Mouse (Mus musculus): ENCODE data around the gene Ptpn9.

Gene Ptpn9

GRCm38 (mm10) chr9:57017631-57018030 is 22.9 kb downstream of the Ptpn9 start:
- DNase-seq: no peak

- peak; percentile 68 for DNase-seq
Observed at GRCm38 (mm10) chr9:57031756-57032155, 37.0 kb downstream of the Ptpn9 start.

- DNase-seq: peak; percentile 89
Observed at GRCm38 (mm10) chr9:57056237-57056636, 61.5 kb downstream of the Ptpn9 start.

- DNase-seq: no peak
Observed at GRCm38 (mm10) chr9:57064164-57064563, 69.4 kb downstream of the Ptpn9 start.

GRCm38 (mm10) chr9:57068266-57068665 is 73.5 kb downstream of the Ptpn9 start:
- DNase-seq: no peak

- DNase-seq: no peak
Observed at GRCm38 (mm10) chr9:57070262-57070661, 75.5 kb downstream of the Ptpn9 start.

GRCm38 (mm10) chr9:57070800-57071545 is 76.2 kb downstream of the Ptpn9 start:
- no peak for DNase-seq

- peak; percentile 99 for DNase-seq
Observed at GRCm38 (mm10) chr9:57071801-57072351, 77.2 kb downstream of the Ptpn9 start, which contains the start of gene Sin3a. Gene Sin3a, plus strand, starts transcription at chr9:57072040.

- DNase-seq: no peak
Observed at GRCm38 (mm10) chr9:57072526-57072988, 77.8 kb downstream of the Ptpn9 start.

- DNase-seq: peak; percentile 100
Observed at GRCm38 (mm10) chr9:57072989-57073789, 78.5 kb downstream of the Ptpn9 start.

- no peak for DNase-seq
Observed at GRCm38 (mm10) chr9:57073790-57074094, 79.0 kb downstream of the Ptpn9 start.

GRCm38 (mm10) chr9:57074171-57074821 is 79.6 kb downstream of the Ptpn9 start:
- peak; percentile 96 for DNase-seq

- DNase-seq: peak; percentile 98
Observed at GRCm38 (mm10) chr9:57074822-57075603, 80.3 kb downstream of the Ptpn9 start.

GRCm38 (mm10) chr9:57075681-57076381 is 81.1 kb downstream of the Ptpn9 start:
- DNase-seq: peak; percentile 100

GRCm38 (mm10) chr9:57076701-57077660 is 82.3 kb downstream of the Ptpn9 start:
- DNase-seq: peak; percentile 99

GRCm38 (mm10) chr9:57082236-57082635 is 87.5 kb downstream of the Ptpn9 start:
- peak; percentile 42 for DNase-seq
